Comparison of ENCODE assay signal across 19 mouse cellular contexts in genomic region chr14:6440774-6441173, GRCm38 (mm10). TPM values are rescaled to one million over a fixed set of nuclear protein-coding genes. Genes with fewer than 3 reads are reported as not detected.
"Had no signal": no experiment of that assay in that cellular context is flagged by ENCODE, and none has a peak within 500 bp of the region (broad histone marks: within the 10 kb centered on the region; RNA-seq: fewer than 3 reads in every experiment).

No protein-coding gene starts in this region.

RNA-seq across cellular contexts. Expression of gene Gm3594, which starts 3.6 kb away (rescaled TPM):
- total RNA-seq: forebrain, postnatal 0 days; gastrocnemius, adult 18-20 months; gastrocnemius, postnatal 10 days; gastrocnemius, postnatal 25 days; gastrocnemius, postnatal 4 days; granulocyte monocyte progenitor cell, adult 5-6 weeks; heart, adult 2 months; heart, postnatal 14 days; heart, postnatal 36 days; hematopoietic stem cell, adult 5-6 weeks; hindbrain, postnatal 0 days; layer of hippocampus, postnatal 14 days; layer of hippocampus, postnatal 36 days; left cerebral cortex, adult 18-20 months; left cerebral cortex, postnatal 10 days; left cerebral cortex, postnatal 25 days; left cerebral cortex, postnatal 4 days had no signal

RNA-seq across cellular contexts. Expression of gene Gm3591, which starts 28.5 kb away (rescaled TPM):
- total RNA-seq: gastrocnemius, adult 18-20 months; gastrocnemius, postnatal 10 days; granulocyte monocyte progenitor cell, adult 5-6 weeks; hematopoietic stem cell, adult 5-6 weeks had no signal

RNA-seq across cellular contexts. Expression of gene Gm16440, which starts 50.7 kb away (rescaled TPM):
- total RNA-seq: forebrain, postnatal 0 days; gastrocnemius, adult 18-20 months; gastrocnemius, postnatal 10 days; gastrocnemius, postnatal 25 days; gastrocnemius, postnatal 4 days; granulocyte monocyte progenitor cell, adult 5-6 weeks; heart, adult 2 months; heart, postnatal 14 days; heart, postnatal 36 days; hematopoietic stem cell, adult 5-6 weeks; hindbrain, postnatal 0 days; layer of hippocampus, adult 2 months; layer of hippocampus, postnatal 14 days; layer of hippocampus, postnatal 36 days; left cerebral cortex, adult 18-20 months; left cerebral cortex, adult 8-10 months; left cerebral cortex, postnatal 10 days; left cerebral cortex, postnatal 25 days had no signal
